Mouse (Mus musculus): Measurements from ENCODE around the gene 6330403K07Rik. TPM values are rescaled to one million over a fixed set of nuclear protein-coding genes. Genes with fewer than 3 reads are reported as not detected.
A peak's percentile ranks its signal among the peaks of the same experiment; 100 is the strongest.

Gene 6330403K07Rik
- 0.36 and 0.51 TPM in 2 replicates for polyA plus RNA-seq (2015; fragmentation: Nextera tagmentation; extraction: Ambion mirVana)

- WGBS (ENCODE audit: insufficient replicate concordance) = 2% methylated on average over 29 of the region's 31 CpGs
- ATAC-seq (no peak), DNase-seq (no peak)
- Histone ChIP-seq H3K9me3 (ENCODE audit: low read length) (no peaks in the 10 kb centered on the region), H3K4me2 (ENCODE audit: low read depth, low read length) (peak within 1 kb of the TSS; percentile 62), H3K27me3 (ENCODE audit: insufficient read depth, low read length) (peaks cover 10% of the 10 kb centered on the region; the same call in 1 of the 2 replicates), H3K36me3 (replicated peaks; ENCODE audit: insufficient read depth, low read length) (no peaks in the 10 kb centered on the region), H3K9ac (replicated peaks) (no peak within 1 kb of the TSS), H3K4me1 (ENCODE audit: insufficient read depth) (peaks cover 6% of the 10 kb centered on the region), H3K4me3 (ENCODE audit: low read depth, low read length) (peak within 1 kb of the TSS; percentile 26; the same call in 1 of the 2 replicates), H3K27ac (ENCODE audit: low read depth) (no peak within 1 kb of the TSS)
- no peak for TF ChIP-seq CTCF (IDR thresholded peaks at IDR 0.05; ENCODE audit: low read depth)
These were observed at the start of gene 6330403K07Rik for GRCm38 (mm10) chr11:71033163-71033761. Gene 6330403K07Rik (minus strand): TSS chr11:71033513.

- H3K4me2 ChIP-seq (ENCODE audit: low read depth, low read length) = no peak overlapping the region
- no peak for DNase-seq
- no peaks in the 10 kb centered on the region for H3K36me3 ChIP-seq (replicated peaks; ENCODE audit: insufficient read depth, low read length)
- H3K4me3 ChIP-seq (ENCODE audit: low read depth, low read length) = no peak overlapping the region
- no peak overlapping the region for H3K27ac ChIP-seq (ENCODE audit: low read depth)
- 80% methylated on average over 1 of the region's 1 CpGs for whole genome bisulfite sequencing (ENCODE audit: insufficient replicate concordance)
- no peaks in the 10 kb centered on the region for H3K27me3 ChIP-seq (ENCODE audit: insufficient read depth, low read length)
- TF ChIP-seq CTCF (IDR thresholded peaks at IDR 0.05; ENCODE audit: low read depth) (no peak), EP300 (IDR thresholded peaks at IDR 0.05; ENCODE audit: low read depth) (no peak)
- no peak for ATAC-seq
- H3K4me1 ChIP-seq (ENCODE audit: insufficient read depth) = no peaks in the 10 kb centered on the region
- no peaks in the 10 kb centered on the region for H3K9me3 ChIP-seq (ENCODE audit: low read length)
- no peak overlapping the region for H3K9ac ChIP-seq (replicated peaks)
These were observed 43.0 kb upstream of the 6330403K07Rik start for GRCm38 (mm10) chr11:71076342-71076741.

- no peak for TF ChIP-seq EP300 (IDR thresholded peaks at IDR 0.05; ENCODE audit: low read depth)
- TF ChIP-seq CTCF (IDR thresholded peaks at IDR 0.05; ENCODE audit: low read depth) = peak; percentile 67
- H3K27me3 ChIP-seq (ENCODE audit: insufficient read depth, low read length) = no peaks in the 10 kb centered on the region
- no peak overlapping the region for H3K9ac ChIP-seq (replicated peaks)
- H3K27ac ChIP-seq (ENCODE audit: low read depth) = no peak overlapping the region
- DNase-seq (no peak), ATAC-seq (no peak)
- H3K9me3 ChIP-seq (ENCODE audit: low read length) = no peaks in the 10 kb centered on the region
- H3K4me3 ChIP-seq (ENCODE audit: low read depth, low read length) = no peak overlapping the region
- 0% methylated on average over 1 of the region's 1 CpGs for WGBS (ENCODE audit: insufficient replicate concordance)
- H3K4me2 ChIP-seq (ENCODE audit: low read depth, low read length) = no peak overlapping the region
- H3K36me3 ChIP-seq (replicated peaks; ENCODE audit: insufficient read depth, low read length) = no peaks in the 10 kb centered on the region
- no peaks in the 10 kb centered on the region for H3K4me1 ChIP-seq (ENCODE audit: insufficient read depth)
These were observed 19.2 kb upstream of the 6330403K07Rik start for GRCm38 (mm10) chr11:71052554-71052953.

GRCm38 (mm10) chr11:71039526-71040298 lies 6.4 kb upstream of the 6330403K07Rik start:
- 95% methylated on average over 5 of the region's 5 CpGs for WGBS (ENCODE audit: insufficient replicate concordance)
- DNase-seq (no peak), ATAC-seq (no peak)
- H3K4me1 ChIP-seq (ENCODE audit: insufficient read depth) = no peaks in the 10 kb centered on the region
- no peaks in the 10 kb centered on the region for H3K9me3 ChIP-seq (ENCODE audit: low read length)
- H3K36me3 ChIP-seq (replicated peaks; ENCODE audit: insufficient read depth, low read length) = no peaks in the 10 kb centered on the region
- H3K27me3 ChIP-seq (ENCODE audit: insufficient read depth, low read length) = 0 out of 2 replicates have a peak, but pooled peaks cover 3% of the 10 kb centered on the region
- no peak overlapping the region for H3K4me2 ChIP-seq (ENCODE audit: low read depth, low read length)
- TF ChIP-seq CTCF (IDR thresholded peaks at IDR 0.05; ENCODE audit: low read depth) (no peak), EP300 (IDR thresholded peaks at IDR 0.05; ENCODE audit: low read depth) (no peak)
- no peak overlapping the region for H3K4me3 ChIP-seq (ENCODE audit: low read depth, low read length)
- H3K27ac ChIP-seq (ENCODE audit: low read depth) = no peak overlapping the region
- no peak overlapping the region for H3K9ac ChIP-seq (replicated peaks)

- DNase-seq = no peak
- Histone ChIP-seq H3K4me3 (ENCODE audit: low read depth, low read length) (peak overlapping the region; percentile 26; the same call in 1 of the 2 replicates), H3K27ac (ENCODE audit: low read depth) (no peak overlapping the region), H3K27me3 (ENCODE audit: insufficient read depth, low read length) (peaks cover 10% of the 10 kb centered on the region; the same call in 1 of the 2 replicates), H3K36me3 (replicated peaks; ENCODE audit: insufficient read depth, low read length) (peaks cover 5% of the 10 kb centered on the region), H3K4me2 (ENCODE audit: low read depth, low read length) (peak overlapping the region; percentile 62), H3K9ac (replicated peaks) (no peak overlapping the region), H3K4me1 (ENCODE audit: insufficient read depth) (peaks cover 7% of the 10 kb centered on the region), H3K9me3 (ENCODE audit: low read length) (no peaks in the 10 kb centered on the region)
- TF ChIP-seq CTCF (IDR thresholded peaks at IDR 0.05; ENCODE audit: low read depth) (no peak), EP300 (IDR thresholded peaks at IDR 0.05; ENCODE audit: low read depth) (no peak)
- WGBS (ENCODE audit: insufficient replicate concordance) = 21% methylated on average over 26 of the region's 26 CpGs
- no peak for ATAC-seq
These were observed 686 bp downstream of the 6330403K07Rik start for GRCm38 (mm10) chr11:71032491-71033162.

GRCm38 (mm10) chr11:71032070-71032469 lies 1.2 kb downstream of the 6330403K07Rik start:
- TF ChIP-seq CTCF (IDR thresholded peaks at IDR 0.05; ENCODE audit: low read depth) (no peak), EP300 (IDR thresholded peaks at IDR 0.05; ENCODE audit: low read depth) (no peak)
- H3K9me3 ChIP-seq (ENCODE audit: low read length) = no peaks in the 10 kb centered on the region
- H3K4me3 ChIP-seq (ENCODE audit: low read depth, low read length) = no peak overlapping the region
- peaks cover 10% of the 10 kb centered on the region for H3K36me3 ChIP-seq (replicated peaks; ENCODE audit: insufficient read depth, low read length)
- H3K4me2 ChIP-seq (ENCODE audit: low read depth, low read length) = no peak overlapping the region
- ATAC-seq = no peak
- H3K27me3 ChIP-seq (ENCODE audit: insufficient read depth, low read length) = peaks cover 10% of the 10 kb centered on the region; the same call in 1 of the 2 replicates
- H3K9ac ChIP-seq (replicated peaks) = no peak overlapping the region
- H3K27ac ChIP-seq (ENCODE audit: low read depth) = no peak overlapping the region
- H3K4me1 ChIP-seq (ENCODE audit: insufficient read depth) = peaks cover 7% of the 10 kb centered on the region
- 65% methylated on average over 7 of the region's 7 CpGs for WGBS (ENCODE audit: insufficient replicate concordance)
- DNase-seq = no peak
